Mouse (Mus musculus) central nervous system, embryonic 18 days (tissue): ENCODE measurements around the gene Lipo3. TPM values are rescaled to one million over a fixed set of nuclear protein-coding genes. Genes with fewer than 3 reads are reported as not detected.

Experiments used
- polyA plus RNA-seq: library from polyadenylated mRNA; depleted of rRNA; stranded (reverse); fragments of >200 nt; gene quantifications from 2 replicates; pipeline ENCODE4 v1.2.3, GENCODE M21; 2012; rRNA removed

Lipo3 gene
- 7.9 and 8.9 TPM in 2 replicates for polyA plus RNA-seq

DNA sequence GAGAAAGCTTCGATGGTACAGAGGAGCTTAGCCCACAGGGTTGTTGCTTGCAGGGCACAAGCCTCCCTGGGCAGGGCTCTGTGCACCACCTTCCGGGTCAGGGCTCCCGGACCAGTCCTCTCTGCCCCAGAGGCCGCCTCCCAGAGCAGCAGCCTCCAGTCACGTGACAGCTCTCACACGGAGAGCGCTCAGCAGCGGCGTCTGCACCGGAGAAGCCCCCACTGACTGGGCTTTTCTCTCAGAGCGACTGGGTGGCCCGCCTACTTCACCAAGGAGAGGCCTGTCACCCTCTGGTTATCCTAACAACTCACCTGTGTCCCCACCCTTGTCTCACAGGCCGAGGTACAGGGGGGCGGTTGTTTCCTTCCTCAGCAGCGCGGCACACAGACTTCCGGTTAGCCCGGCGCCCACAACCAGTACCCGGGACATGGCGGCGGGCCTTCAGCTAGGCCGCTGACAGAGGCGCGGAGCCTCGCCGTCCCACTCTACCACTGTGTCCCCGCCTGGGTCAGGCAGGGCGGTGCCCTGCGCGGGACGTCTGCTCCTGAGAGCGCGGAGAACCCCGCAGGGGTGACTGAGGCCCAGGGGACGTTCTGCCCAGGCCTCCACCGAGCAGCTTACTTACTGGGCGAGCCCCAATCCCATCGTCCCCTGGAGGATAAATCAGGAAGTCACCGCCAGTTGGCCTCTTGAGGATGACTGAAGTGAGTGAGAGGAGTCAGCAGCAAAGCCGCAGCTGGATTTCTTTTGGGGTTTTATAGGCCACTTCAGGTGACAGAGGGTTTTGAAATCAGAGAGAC, at the start of gene Lipo3:
Gene Lipo3, minus strand, starts transcription at position 665 of the 800 bp plus-strand sequence.

DNA sequence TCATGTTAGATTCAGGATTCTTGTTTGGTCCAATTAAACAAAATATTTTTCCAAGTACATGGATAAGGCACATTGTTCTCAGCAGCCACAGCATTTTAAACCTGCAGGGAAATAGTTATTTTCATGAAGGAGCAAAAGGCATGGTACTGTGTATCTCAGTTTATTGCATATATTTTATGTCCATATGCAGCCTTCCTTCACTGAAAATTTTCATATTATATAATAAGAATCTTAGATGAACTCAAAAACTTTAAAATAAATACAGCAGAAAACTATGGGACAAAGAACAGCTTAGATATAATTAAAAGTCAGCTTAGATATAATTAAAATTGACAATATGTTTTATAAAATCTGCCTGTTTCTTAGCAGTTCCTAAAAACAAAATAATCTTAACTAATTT, 25.6 kb upstream of the Lipo3 start, which contains the start of gene Lipo1:
Gene Lipo1, minus strand, starts transcription at position 101 of the 400 bp plus-strand sequence.

DNA sequence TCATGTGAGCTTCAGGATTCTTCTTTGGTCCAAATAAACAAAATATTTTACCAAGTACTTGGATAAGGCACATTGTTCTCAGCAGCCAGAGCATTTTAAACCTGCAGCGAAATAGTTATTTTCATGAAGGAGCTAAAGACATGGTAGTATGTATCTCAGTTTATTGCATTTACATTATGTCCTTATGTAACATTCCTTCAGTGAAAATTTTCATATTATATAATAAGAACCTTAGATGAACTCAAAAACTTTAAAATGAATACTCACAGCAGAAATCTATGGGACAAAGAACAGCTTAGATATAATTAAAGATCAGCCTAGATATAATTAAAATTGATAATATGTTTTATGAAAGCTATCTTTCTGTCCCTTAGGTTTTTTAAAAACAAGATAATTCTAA, 10.5 kb downstream of the Lipo3 start, which contains the start of gene Lipo2:
Gene Lipo2, minus strand, starts transcription at position 101 of the 400 bp plus-strand sequence.

DNA sequence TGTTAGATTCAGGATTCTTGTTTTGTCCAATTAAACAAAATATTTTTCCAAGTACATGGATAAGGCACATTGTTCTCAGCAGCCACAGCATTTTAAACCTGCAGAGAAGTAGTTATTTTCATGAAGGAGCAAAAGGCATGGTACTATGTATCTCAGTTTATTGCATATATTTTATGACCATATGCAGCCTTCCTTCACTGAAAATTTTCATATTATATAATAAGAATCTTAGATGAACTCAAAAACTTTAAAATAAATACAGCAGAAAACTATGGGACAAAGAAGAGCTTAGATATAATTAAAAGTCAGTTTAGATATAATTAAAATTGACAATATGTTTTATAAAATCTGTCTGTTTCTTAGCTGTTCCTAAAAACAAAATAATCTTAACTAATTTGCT, 136.6 kb downstream of the Lipo3 start, which contains the start of gene Gm8978:
Gene Gm8978, minus strand, starts transcription at position 101 of the 400 bp plus-strand sequence.

DNA sequence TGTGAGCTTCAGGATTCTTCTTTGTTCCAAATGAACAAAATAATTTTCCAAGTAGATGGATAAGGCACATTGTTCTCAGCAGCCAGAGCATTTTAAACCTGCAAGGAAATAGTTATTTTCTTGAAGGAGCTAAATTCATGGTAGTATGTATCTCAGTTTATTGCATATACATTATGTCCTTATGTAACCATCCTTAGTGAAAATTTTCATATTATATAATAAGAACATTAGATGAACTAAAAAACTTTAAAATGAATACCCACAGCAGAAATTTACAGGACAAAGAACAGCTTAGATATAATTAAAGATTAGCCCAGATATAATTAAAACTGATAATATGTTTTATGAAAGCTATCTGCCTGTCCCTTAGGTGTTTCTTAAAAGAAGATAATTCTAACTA, 244.1 kb downstream of the Lipo3 start, which contains the start of gene Lipo4:
Gene Lipo4, minus strand, starts transcription at position 101 of the 400 bp plus-strand sequence.

Other genes starting within 250 kb of the Lipo3 start
- gene Lipo4, start 244.2 kb downstream of the Lipo3 start, polyA plus RNA-seq = not detected in 2 replicates
- not detected in 2 replicates for gene Gm8978, start 136.7 kb downstream of the Lipo3 start, polyA plus RNA-seq
- gene Lipo2, start 10.6 kb downstream of the Lipo3 start, polyA plus RNA-seq = 0.38 and 0.55 TPM in 2 replicates
- gene Lipo1, start 25.5 kb upstream of the Lipo3 start, polyA plus RNA-seq = not detected in 2 replicates
- gene Lipf, start 199.2 kb upstream of the Lipo3 start, polyA plus RNA-seq = not detected in 2 replicates
- not detected in 2 replicates for gene Lipk, start 246.3 kb upstream of the Lipo3 start, polyA plus RNA-seq